Mouse (Mus musculus): Measurements from ENCODE around the gene Rimkla.

- TF ChIP-seq POLR2A (IDR thresholded peaks at IDR 0.05; ENCODE audit: insufficient read depth, low read depth, low read length) (no peak), CTCF (IDR thresholded peaks at IDR 0.05; ENCODE audit: insufficient read depth, low read depth, low read length) (no peak)
These were observed 26.6 kb downstream of the Rimkla start for GRCm38 (mm10) chr4:119465841-119466240.
